Mouse (Mus musculus): ENCODE data around the gene Ptpru. TPM values are rescaled to one million over a fixed set of nuclear protein-coding genes. Genes with fewer than 3 reads are reported as not detected.

Gene Ptpru
- polyA plus RNA-seq, 1 experiment from 2014 or later, result 7.6 TPM

DNA sequence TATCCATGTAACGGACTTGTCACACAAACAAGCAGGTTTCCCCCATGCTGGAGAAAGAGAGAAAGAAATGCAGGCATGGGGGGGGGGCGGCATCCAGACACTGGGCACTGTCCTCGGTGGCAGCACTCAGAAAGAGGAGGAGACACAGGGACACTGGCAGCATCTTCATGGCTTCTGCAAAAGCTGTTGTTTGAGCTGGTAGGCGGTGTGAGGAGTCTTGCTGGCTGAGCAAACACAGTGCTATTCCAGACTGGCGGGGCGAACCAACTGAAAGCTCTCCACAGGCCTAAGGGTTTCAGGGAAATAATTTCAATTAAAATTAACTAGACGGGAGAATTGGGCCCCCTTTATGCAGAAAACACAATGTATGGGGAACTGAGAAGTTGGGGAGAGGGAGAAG lies 86.5 kb downstream of the Ptpru start:
- no peaks in the 10 kb centered on the region for H3K9me3 ChIP-seq
- H3K4me1 ChIP-seq, result no peaks in the 10 kb centered on the region
- H3K27ac ChIP-seq, result no peak overlapping the region
- no peak for DNase-seq (ENCODE audit: low spot score)
- H3K27me3 ChIP-seq (ENCODE audit: insufficient read depth, poor library complexity, severe bottlenecking), result peaks cover 5% of the 10 kb centered on the region; the same call in 1 of the 2 replicates
- no peak overlapping the region for H3K4me3 ChIP-seq
- H3K36me3 ChIP-seq, result no peaks in the 10 kb centered on the region
- WGBS, result 63% methylated on average over 7 of the region's 7 CpGs

GRCm38 (mm10) chr4:131749802-131750201 lies 88.3 kb downstream of the Ptpru start:
- DNase-seq (ENCODE audit: low spot score), result no peak
- Histone ChIP-seq H3K4me3 (no peak overlapping the region), H3K27ac (no peak overlapping the region), H3K9me3 (no peaks in the 10 kb centered on the region), H3K4me1 (peaks cover 3% of the 10 kb centered on the region), H3K36me3 (no peaks in the 10 kb centered on the region), H3K27me3 (ENCODE audit: insufficient read depth, poor library complexity, severe bottlenecking) (peaks cover 5% of the 10 kb centered on the region; the same call in 1 of the 2 replicates)
- WGBS, result 82% methylated on average over 6 of the region's 6 CpGs

- H3K9me3 ChIP-seq, result no peaks in the 10 kb centered on the region
- DNase-seq (ENCODE audit: low spot score), result no peak
- H3K36me3 ChIP-seq, result no peaks in the 10 kb centered on the region
- H3K27ac ChIP-seq, result peak overlapping the region; percentile 29; the same call in 1 of the 2 replicates
- no peaks in the 10 kb centered on the region for H3K27me3 ChIP-seq (ENCODE audit: insufficient read depth, poor library complexity, severe bottlenecking)
- H3K4me3 ChIP-seq, result no peak overlapping the region
- peaks cover 16% of the 10 kb centered on the region for H3K4me1 ChIP-seq
- WGBS, result 60% methylated on average over 5 of the region's 5 CpGs
These were observed 93.4 kb downstream of the Ptpru start for GRCm38 (mm10) chr4:131744685-131745043.

- H3K27ac ChIP-seq, result peak overlapping the region; percentile 29; the same call in 1 of the 2 replicates
- no peak for DNase-seq (ENCODE audit: low spot score)
- no peaks in the 10 kb centered on the region for H3K9me3 ChIP-seq
- H3K27me3 ChIP-seq (ENCODE audit: insufficient read depth, poor library complexity, severe bottlenecking), result no peaks in the 10 kb centered on the region
- WGBS, result 37% methylated on average over 5 of the region's 5 CpGs
- H3K4me1 ChIP-seq, result peaks cover 16% of the 10 kb centered on the region
- no peaks in the 10 kb centered on the region for H3K36me3 ChIP-seq
- H3K4me3 ChIP-seq, result no peak overlapping the region
These were observed 94.0 kb downstream of the Ptpru start for GRCm38 (mm10) chr4:131743831-131744684.

GRCm38 (mm10) chr4:131743031-131743430 lies 95.1 kb downstream of the Ptpru start:
- Histone ChIP-seq H3K36me3 (no peaks in the 10 kb centered on the region), H3K27ac (no peak overlapping the region), H3K27me3 (ENCODE audit: insufficient read depth, poor library complexity, severe bottlenecking) (no peaks in the 10 kb centered on the region), H3K4me3 (no peak overlapping the region), H3K4me1 (peaks cover 16% of the 10 kb centered on the region), H3K9me3 (no peaks in the 10 kb centered on the region)
- WGBS, result 70% methylated on average over 13 of the region's 13 CpGs
- no peak for DNase-seq (ENCODE audit: low spot score)

DNA sequence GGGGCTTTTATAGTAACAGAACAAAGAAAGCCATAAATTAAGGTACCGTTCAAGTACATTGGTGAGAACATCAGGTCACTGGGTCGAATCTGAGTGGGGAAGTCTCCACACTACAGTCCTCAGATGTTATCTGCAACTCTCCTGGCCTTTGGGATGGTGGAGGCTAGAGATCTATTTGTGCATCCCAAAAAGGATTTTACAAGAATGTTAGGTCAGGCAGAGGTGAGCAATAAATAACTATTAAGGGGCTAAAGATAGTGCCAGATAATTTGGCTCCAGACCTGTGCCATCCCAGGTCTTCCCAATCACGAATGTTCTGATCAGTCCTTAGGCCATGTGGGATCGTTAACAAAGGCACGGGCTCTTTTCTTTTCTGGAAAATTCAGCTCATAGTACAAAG lies 97.5 kb downstream of the Ptpru start:
- H3K9me3 ChIP-seq, result no peaks in the 10 kb centered on the region
- no peaks in the 10 kb centered on the region for H3K27me3 ChIP-seq (ENCODE audit: insufficient read depth, poor library complexity, severe bottlenecking)
- no peak overlapping the region for H3K4me3 ChIP-seq
- H3K4me1 ChIP-seq, result peaks cover 16% of the 10 kb centered on the region
- no peak overlapping the region for H3K27ac ChIP-seq
- H3K36me3 ChIP-seq, result no peaks in the 10 kb centered on the region
- no peak for DNase-seq (ENCODE audit: low spot score)
- WGBS, result 79% methylated on average over 5 of the region's 5 CpGs

DNA sequence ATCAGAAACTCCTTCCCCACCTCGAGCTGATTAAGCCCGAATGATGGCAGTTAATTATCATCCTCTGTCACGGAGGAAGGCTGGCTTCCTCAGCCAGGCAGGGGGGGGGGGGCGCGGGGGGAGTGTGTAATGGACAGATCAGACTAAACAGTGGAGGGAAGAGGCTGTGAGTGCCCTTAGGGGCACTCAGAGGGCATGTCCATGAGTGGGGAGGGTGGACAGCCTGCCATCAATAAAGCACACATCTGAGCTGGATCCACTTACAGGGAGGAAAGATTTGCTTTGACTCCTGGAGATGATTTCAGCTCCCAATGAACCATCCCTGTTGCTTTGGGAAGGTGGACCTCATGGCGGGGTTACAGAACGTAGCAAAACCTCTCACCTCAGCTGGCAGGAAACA lies 109.5 kb downstream of the Ptpru start:
- H3K27me3 ChIP-seq (ENCODE audit: insufficient read depth, poor library complexity, severe bottlenecking), result 0 out of 2 replicates have a peak, but pooled peaks cover 10% of the 10 kb centered on the region
- H3K4me1 ChIP-seq, result no peaks in the 10 kb centered on the region
- no peaks in the 10 kb centered on the region for H3K9me3 ChIP-seq
- H3K36me3 ChIP-seq, result no peaks in the 10 kb centered on the region
- WGBS, result 46% methylated on average over 5 of the region's 7 CpGs
- H3K4me3 ChIP-seq, result no peak overlapping the region
- H3K27ac ChIP-seq, result no peak overlapping the region
- no peak for DNase-seq (ENCODE audit: low spot score)

DNA sequence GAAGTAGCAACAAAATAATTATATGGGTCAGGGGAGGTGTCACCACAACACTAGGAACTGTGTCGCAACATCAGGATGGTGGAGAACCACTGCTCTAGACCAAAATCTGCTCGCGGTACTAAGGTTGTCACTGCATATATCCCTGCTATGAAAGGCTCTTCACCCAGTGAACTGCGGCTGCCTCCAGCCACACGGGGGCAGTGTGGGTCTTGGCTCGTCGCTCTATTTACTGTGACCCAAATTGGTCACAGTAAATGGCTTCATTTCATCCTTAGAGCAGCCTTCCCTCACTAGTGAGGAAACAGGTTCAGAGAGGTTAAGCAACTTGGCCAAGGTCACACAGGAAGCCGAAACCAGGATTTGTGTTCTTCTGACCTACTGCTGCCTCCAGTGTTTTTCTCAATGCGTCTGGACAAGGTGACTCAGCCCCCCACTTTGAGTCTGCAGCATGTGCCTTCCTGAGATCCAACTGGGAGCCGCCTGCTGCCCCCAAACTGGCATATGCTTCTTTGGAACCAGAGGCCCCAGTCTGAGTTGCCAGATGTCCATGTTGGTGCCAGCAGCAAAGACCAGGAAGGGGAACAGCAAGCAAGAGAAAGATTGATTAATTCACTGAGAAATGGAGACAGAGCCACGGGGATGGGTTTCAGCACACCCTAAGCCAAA lies 114.5 kb downstream of the Ptpru start:
- Histone ChIP-seq H3K27ac (no peak overlapping the region), H3K36me3 (no peaks in the 10 kb centered on the region), H3K9me3 (no peaks in the 10 kb centered on the region), H3K27me3 (ENCODE audit: insufficient read depth, poor library complexity, severe bottlenecking) (peaks cover 5% of the 10 kb centered on the region; the same call in 1 of the 2 replicates), H3K4me3 (no peak overlapping the region), H3K4me1 (peaks cover 15% of the 10 kb centered on the region)
- WGBS, result 64% methylated on average over 11 of the region's 11 CpGs
- no peak for DNase-seq (ENCODE audit: low spot score)

- H3K9me3 ChIP-seq, result no peaks in the 10 kb centered on the region
- no peaks in the 10 kb centered on the region for H3K36me3 ChIP-seq
- no peak overlapping the region for H3K4me3 ChIP-seq
- DNase-seq (ENCODE audit: low spot score), result no peak
- H3K27ac ChIP-seq, result peak overlapping the region; percentile 47; the same call in 1 of the 2 replicates
- 26% methylated on average over 8 of the region's 8 CpGs for WGBS
- H3K27me3 ChIP-seq (ENCODE audit: insufficient read depth, poor library complexity, severe bottlenecking), result peaks cover 5% of the 10 kb centered on the region; the same call in 1 of the 2 replicates
- H3K4me1 ChIP-seq, result peaks cover 15% of the 10 kb centered on the region
These were observed 115.8 kb downstream of the Ptpru start for GRCm38 (mm10) chr4:131722121-131722841.

DNA sequence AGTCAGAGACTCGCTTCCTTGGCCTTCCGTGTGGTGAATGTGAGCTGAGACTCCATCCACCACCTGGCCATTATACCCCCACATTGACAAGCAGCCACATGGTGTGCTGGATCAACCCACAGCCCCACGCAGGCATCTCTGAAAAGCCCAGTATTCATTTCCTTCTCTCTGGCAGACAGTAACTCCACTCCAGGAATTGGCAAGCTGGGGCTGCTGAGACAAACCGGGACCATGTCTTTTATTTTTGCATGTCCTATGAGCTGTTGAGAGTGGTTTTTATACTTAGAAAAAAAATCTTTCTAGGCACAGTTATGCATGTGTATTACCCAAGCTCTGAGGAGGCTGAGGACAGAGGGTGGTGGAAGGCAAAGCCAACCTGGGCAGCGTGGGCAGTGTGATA lies 118.9 kb downstream of the Ptpru start:
- Histone ChIP-seq H3K27ac (no peak overlapping the region), H3K27me3 (ENCODE audit: insufficient read depth, poor library complexity, severe bottlenecking) (no peaks in the 10 kb centered on the region; the same call in 1 of the 2 replicates), H3K9me3 (no peaks in the 10 kb centered on the region), H3K36me3 (no peaks in the 10 kb centered on the region), H3K4me3 (no peak overlapping the region), H3K4me1 (peaks cover 15% of the 10 kb centered on the region)
- DNase-seq (ENCODE audit: low spot score), result no peak
- 77% methylated on average over 5 of the region's 5 CpGs for WGBS
